Mouse (Mus musculus) olfactory bulb, adult 2 months (tissue): ENCODE results near the gene Gm8994. TPM values are rescaled to one million over a fixed set of nuclear protein-coding genes. Genes with fewer than 3 reads are reported as not detected.

Source experiments
- H3K27ac ChIP-seq: fragments of 200-500 bp; 2 replicates; pipeline ENCODE4 v1.5.1; 2012; ENCODE audit warnings: low read depth, low read length; ENCODE audit not compliant: insufficient read depth
- H3K4me1 ChIP-seq: fragments of 200-500 bp; 2 replicates; pipeline ENCODE4 v1.6.1; 2012; ENCODE audit warnings: low read length; ENCODE audit not compliant: control insufficient read depth, insufficient read depth
- H3K4me3 ChIP-seq: fragments of 200-500 bp; 2 replicates; pipeline ENCODE4 v1.5.1; 2012; ENCODE audit warnings: mild to moderate bottlenecking, low read depth, low read length, moderate library complexity; ENCODE audit not compliant: insufficient read depth
- CTCF ChIP-seq: fragments of 200-500 bp; IDR thresholded peaks from 2 replicates; pipeline ENCODE4 v1.5.1; 2012; ENCODE audit warnings: low read depth, mild to moderate bottlenecking, low read length, moderate library complexity; ENCODE audit not compliant: insufficient read depth
- POLR2A ChIP-seq: fragments of 200-500 bp; IDR thresholded peaks from 2 replicates; pipeline ENCODE4 v1.6.1; 2012; ENCODE audit warnings: mild to moderate bottlenecking, low read depth, low read length, moderate library complexity; ENCODE audit not compliant: insufficient read depth
- WGBS: fragments of 180-500 bp; shearing (Covaris S2); methylation state at CpG from one replicate; pipeline ENCODE4 v1.1.7; 2018; 5-methylcytosine and 5-hydroxymethylcytosine counted together
- polyA plus RNA-seq: library from polyadenylated mRNA; stranded (reverse); fragments of >200 nt; gene quantifications from 2 replicates; pipeline ENCODE4 v1.2.4, GENCODE M21; 2012; ENCODE audit warnings: low replicate concordance; ENCODE audit not compliant: missing spikeins, insufficient read depth, insufficient read length

Gene Gm8994
- polyA plus RNA-seq, 1 experiment = not detected

DNA sequence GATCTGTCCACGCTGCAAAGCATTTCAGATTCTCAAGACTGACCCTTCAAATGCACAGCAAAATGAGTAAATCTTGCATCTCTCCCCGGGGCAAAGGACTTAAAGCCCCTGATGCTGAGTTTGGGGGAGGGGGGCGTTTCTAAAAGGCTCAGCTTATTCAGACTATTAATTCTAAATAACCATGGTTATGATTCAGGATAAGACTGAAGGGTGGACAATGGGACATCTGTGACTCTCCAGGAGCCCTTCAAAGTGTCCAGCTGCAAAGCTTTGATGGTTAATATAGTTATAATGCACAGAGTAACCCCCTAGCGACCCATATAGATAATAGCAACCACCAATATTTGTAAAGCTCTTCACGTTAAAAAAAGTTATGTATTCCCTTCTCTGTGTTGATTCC lies 19.7 kb downstream of the Gm8994 start:
- WGBS = 46% methylated on average over 5 of the region's 5 CpGs
- Histone ChIP-seq H3K4me3 (no peak overlapping the region), H3K4me1 (no peaks in the 10 kb centered on the region; the same call in 1 of the 2 replicates)

DNA sequence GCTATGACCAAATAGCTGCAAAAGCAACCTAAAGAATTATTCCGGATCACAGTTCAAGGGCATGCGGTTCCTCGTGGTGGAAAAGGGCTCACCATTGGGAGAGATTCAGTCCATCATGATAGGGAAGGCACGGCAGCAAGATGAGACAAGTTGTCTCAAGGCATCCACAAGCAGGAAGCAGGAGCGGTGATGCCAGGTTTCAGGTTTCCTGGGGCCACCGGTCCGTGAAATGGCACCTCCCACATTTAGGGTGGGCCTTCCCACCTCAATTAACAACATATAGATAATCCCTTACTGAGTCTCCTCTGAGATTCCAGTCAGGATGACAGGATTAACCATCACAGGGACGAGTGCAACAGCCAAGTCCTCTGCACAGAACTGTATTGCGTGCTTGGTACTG lies 20.3 kb downstream of the Gm8994 start:
- no peak overlapping the region for H3K27ac ChIP-seq
- WGBS = 74% methylated on average over 9 of the region's 9 CpGs
- H3K4me3 ChIP-seq = no peak overlapping the region
- TF ChIP-seq CTCF (no peak), POLR2A (no peak)
- H3K4me1 ChIP-seq = no peaks in the 10 kb centered on the region; the same call in 1 of the 2 replicates

More for the DNA sequence above, 19.7 kb downstream of the Gm8994 start:
- H3K27ac ChIP-seq = no peak overlapping the region
- TF ChIP-seq POLR2A (no peak), CTCF (no peak)

DNA sequence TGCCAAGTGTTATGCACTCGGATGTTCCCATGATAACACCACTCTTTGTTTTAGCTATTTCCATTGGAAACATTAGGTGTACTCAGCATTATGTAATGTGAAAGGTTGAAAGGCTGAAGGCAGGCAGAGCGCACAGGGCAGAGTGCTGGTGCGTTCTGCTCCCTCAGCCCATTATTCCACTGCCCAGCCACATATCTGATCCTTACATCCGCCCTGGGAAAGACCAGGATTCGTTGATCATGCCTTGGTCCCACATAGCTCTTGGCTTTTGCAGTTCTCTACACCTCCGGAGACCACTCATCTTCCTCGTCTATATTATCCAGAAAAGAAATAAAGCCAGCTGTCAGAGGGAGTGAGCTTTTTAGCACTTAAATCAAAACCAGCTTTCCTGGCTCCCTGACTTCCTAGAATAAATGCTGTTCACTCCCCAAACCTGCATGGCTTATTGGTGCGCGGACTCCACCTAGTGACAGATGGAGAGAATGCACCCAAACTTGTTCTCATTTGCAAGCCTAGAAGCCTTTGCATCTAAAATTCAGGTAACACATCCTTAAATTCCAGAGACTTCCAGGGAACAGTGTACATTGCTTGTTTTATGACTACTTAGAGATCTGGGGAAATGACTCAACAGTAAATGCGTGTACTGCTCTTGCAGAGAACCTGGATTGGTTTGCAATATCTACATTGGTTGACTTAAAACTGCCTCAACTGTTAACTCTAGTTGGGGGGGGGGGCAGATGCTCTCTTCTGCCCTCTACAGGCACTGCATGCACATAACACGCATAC lies 26.3 kb downstream of the Gm8994 start:
- no peak overlapping the region for H3K27ac ChIP-seq
- H3K4me3 ChIP-seq = no peak overlapping the region
- H3K4me1 ChIP-seq = peaks cover 2% of the 10 kb centered on the region; the same call in 1 of the 2 replicates
- 33% methylated on average over 11 of the region's 11 CpGs for WGBS
- TF ChIP-seq POLR2A (no peak), CTCF (no peak)

- H3K4me1 ChIP-seq = peaks cover under 1% of the 10 kb centered on the region; the same call in 1 of the 2 replicates
- no peak overlapping the region for H3K4me3 ChIP-seq
- TF ChIP-seq CTCF (no peak), POLR2A (no peak)
- H3K27ac ChIP-seq = no peak overlapping the region
- WGBS = 23% methylated on average over 5 of the region's 5 CpGs
These were observed 31.1 kb downstream of the Gm8994 start for GRCm38 (mm10) chr6:136358471-136358870.

GRCm38 (mm10) chr6:136363313-136363712 lies 36.0 kb downstream of the Gm8994 start:
- Histone ChIP-seq H3K27ac (no peak overlapping the region), H3K4me1 (peaks cover 9% of the 10 kb centered on the region), H3K4me3 (no peak overlapping the region)
- no peak for TF ChIP-seq CTCF
- TF ChIP-seq POLR2A = no peak
- WGBS = 72% methylated on average over 8 of the region's 8 CpGs

- Histone ChIP-seq H3K4me1 (peaks cover 9% of the 10 kb centered on the region), H3K4me3 (no peak overlapping the region), H3K27ac (no peak overlapping the region)
- TF ChIP-seq POLR2A = no peak
- no peak for TF ChIP-seq CTCF
- whole genome bisulfite sequencing = 42% methylated on average over 4 of the region's 4 CpGs
These were observed 36.7 kb downstream of the Gm8994 start for GRCm38 (mm10) chr6:136364008-136364407.

DNA sequence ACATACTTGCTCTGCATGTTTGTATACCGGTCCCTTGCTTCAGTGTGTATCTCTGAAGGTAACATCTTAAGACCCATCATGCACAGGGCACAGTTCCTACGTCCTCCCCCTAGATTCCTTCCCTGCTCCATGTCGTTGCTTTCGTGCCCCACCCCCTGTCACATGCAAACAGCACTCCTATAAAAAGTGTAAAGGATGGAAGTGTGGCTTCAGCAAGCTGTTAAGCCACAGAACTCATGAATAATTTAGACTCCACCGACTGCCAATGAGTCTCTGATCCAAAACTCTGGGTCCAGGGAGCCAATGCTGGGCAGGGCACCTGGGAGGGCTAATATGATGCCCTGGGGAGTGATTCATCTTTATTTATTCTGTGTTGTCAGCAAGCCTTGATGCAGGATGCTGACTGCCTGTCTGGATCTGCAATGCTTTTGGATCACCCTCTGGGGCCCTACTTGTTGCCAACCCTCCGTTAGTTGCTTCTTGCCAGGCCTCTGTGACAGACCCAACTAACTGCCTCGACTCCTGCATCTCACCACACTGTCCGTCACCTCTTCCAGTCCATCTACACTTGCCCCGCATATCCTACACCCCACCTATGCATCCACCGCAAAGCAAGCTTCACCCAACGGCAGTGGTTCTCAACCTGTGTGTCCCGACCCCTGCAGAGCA lies 37.2 kb downstream of the Gm8994 start:
- Histone ChIP-seq H3K4me3 (no peak overlapping the region), H3K27ac (no peak overlapping the region), H3K4me1 (peaks cover 9% of the 10 kb centered on the region)
- 66% methylated on average over 12 of the region's 12 CpGs for WGBS
- no peak for TF ChIP-seq POLR2A
- no peak for TF ChIP-seq CTCF

- H3K27ac ChIP-seq = no peak overlapping the region
- no peak for TF ChIP-seq POLR2A
- TF ChIP-seq CTCF = no peak
- H3K4me1 ChIP-seq = no peaks in the 10 kb centered on the region
- no peak overlapping the region for H3K4me3 ChIP-seq
These were observed 48.8 kb downstream of the Gm8994 start for GRCm38 (mm10) chr6:136376097-136376496.

Other genes with a start within 250 kb of the Gm8994 start
- 76.8 and 120 TPM in 2 replicates for gene Grin2b, start 154.0 kb upstream of the Gm8994 start, polyA plus RNA-seq
- not detected in 2 replicates for gene E330021D16Rik, start 88.0 kb downstream of the Gm8994 start, polyA plus RNA-seq
- gene Atf7ip, start 178.6 kb downstream of the Gm8994 start, polyA plus RNA-seq = 143 TPM in 1 of 2 replicates, not detected in the other